Mouse (Mus musculus) hindbrain, embryonic 15.5 days (tissue): ENCODE measurements around the gene March6. TPM values are rescaled to one million over a fixed set of nuclear protein-coding genes. Genes with fewer than 3 reads are reported as not detected.

Experiments used
- ATAC-seq: fragments of 200-750 bp; cut with Nextera tagmentation; 2 replicates; pipeline ENCODE4 v1.8.0; 2017; ENCODE audit warnings: low read depth, moderate number of reproducible peaks, moderate TSS enrichment; ENCODE audit not compliant: low FRiP score
- H3K27ac ChIP-seq: fragments of 300-500 bp; sonication (generic); replicated peaks from 2 replicates; pipeline ENCODE4 v1.5.1; 2015; ENCODE audit warnings: mild to moderate bottlenecking, inconsistent platforms
- H3K27me3 ChIP-seq: fragments of 300-500 bp; sonication (generic); 2 replicates; pipeline ENCODE4 v1.6.1; 2015; ENCODE audit warnings: control low read depth, inconsistent platforms
- H3K36me3 ChIP-seq: fragments of 300-500 bp; sonication (generic); 2 replicates; pipeline ENCODE4 v1.6.1; 2015; ENCODE audit warnings: control low read depth, inconsistent platforms
- H3K4me1 ChIP-seq: fragments of 300-500 bp; sonication (generic); replicated peaks from 2 replicates; pipeline ENCODE4 v1.6.1; 2015; ENCODE audit warnings: control low read depth, inconsistent platforms
- H3K4me2 ChIP-seq: fragments of 300-500 bp; sonication (generic); 2 replicates; pipeline ENCODE4 v1.6.1; 2015; ENCODE audit warnings: moderate library complexity, mild to moderate bottlenecking, inconsistent platforms
- H3K4me3 ChIP-seq: fragments of 300-500 bp; sonication (generic); 2 replicates; pipeline ENCODE4 v1.5.1; 2015; ENCODE audit warnings: mild to moderate bottlenecking, inconsistent platforms
- H3K9ac ChIP-seq: fragments of 300-500 bp; sonication (generic); 2 replicates; pipeline ENCODE4 v1.6.1; 2015; ENCODE audit warnings: inconsistent platforms
- H3K9me3 ChIP-seq: fragments of 300-500 bp; sonication (generic); 2 replicates; pipeline ENCODE4 v1.6.1; 2016; ENCODE audit warnings: control low read depth, inconsistent platforms
- WGBS: fragments of 180-500 bp; shearing (Covaris S2); methylation state at CpG from one replicate; pipeline ENCODE4 v1.1.7; 2015; 5-methylcytosine and 5-hydroxymethylcytosine counted together
- polyA plus RNA-seq: library from polyadenylated mRNA; unstranded; fragments of >200 nt; fragmentation: Nextera tagmentation; extraction: Ambion mirVana; gene quantifications from 2 replicates; pipeline ENCODE4 v1.2.1, GENCODE M21; 2015

Gene March6
- polyA plus RNA-seq, 1 experiment from 2014 or later = 75.5 TPM

- Histone ChIP-seq H3K4me3 (no peak overlapping the region), H3K9ac (no peak overlapping the region), H3K4me1 (no peaks in the 10 kb centered on the region), H3K27ac (no peak overlapping the region), H3K36me3 (peaks cover 29% of the 10 kb centered on the region), H3K27me3 (no peaks in the 10 kb centered on the region), H3K4me2 (no peak overlapping the region), H3K9me3 (no peaks in the 10 kb centered on the region)
- 86% methylated on average over 1 of the region's 1 CpGs for WGBS
- no peak for ATAC-seq
These were observed 28.5 kb downstream of the March6 start for GRCm38 (mm10) chr15:31502313-31502712.

DNA sequence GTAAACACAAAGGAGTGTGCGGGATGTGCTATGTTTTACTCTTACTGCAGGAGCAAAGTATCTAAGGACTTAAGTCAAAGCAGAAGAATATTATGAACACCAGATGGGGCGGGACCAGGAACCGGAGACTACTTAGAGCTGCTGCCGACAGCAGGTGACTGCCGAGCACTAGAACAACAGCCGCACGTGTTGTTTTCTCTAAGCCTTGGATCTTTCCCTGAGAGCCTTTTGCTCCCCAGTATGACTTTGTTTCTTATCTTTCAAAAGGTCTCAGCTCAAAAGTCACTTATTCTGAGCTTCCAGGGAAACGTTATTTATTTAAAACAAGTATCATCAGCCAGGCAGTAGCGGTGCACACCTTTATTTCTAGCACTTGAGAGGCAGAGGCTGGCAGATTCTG, 36.0 kb downstream of the March6 start:
- Histone ChIP-seq H3K27ac (no peak overlapping the region), H3K4me3 (no peak overlapping the region), H3K4me1 (no peaks in the 10 kb centered on the region), H3K27me3 (no peaks in the 10 kb centered on the region), H3K36me3 (peaks cover 47% of the 10 kb centered on the region), H3K9me3 (no peaks in the 10 kb centered on the region), H3K9ac (no peak overlapping the region), H3K4me2 (no peak overlapping the region)
- no peak for ATAC-seq
- WGBS = 91% methylated on average over 9 of the region's 9 CpGs

GRCm38 (mm10) chr15:31494310-31494709, 36.5 kb downstream of the March6 start:
- H3K9me3 ChIP-seq = no peaks in the 10 kb centered on the region
- H3K27ac ChIP-seq = no peak overlapping the region
- ATAC-seq = no peak
- no peak overlapping the region for H3K9ac ChIP-seq
- H3K27me3 ChIP-seq = no peaks in the 10 kb centered on the region
- no peaks in the 10 kb centered on the region for H3K4me1 ChIP-seq
- no peak overlapping the region for H3K4me2 ChIP-seq
- 75% methylated on average over 3 of the region's 3 CpGs for WGBS
- H3K4me3 ChIP-seq = no peak overlapping the region
- peaks cover 51% of the 10 kb centered on the region for H3K36me3 ChIP-seq

- ATAC-seq = no peak
- Histone ChIP-seq H3K4me1 (no peaks in the 10 kb centered on the region), H3K9ac (no peak overlapping the region), H3K36me3 (peaks cover 41% of the 10 kb centered on the region), H3K4me3 (no peak overlapping the region), H3K9me3 (no peaks in the 10 kb centered on the region), H3K4me2 (no peak overlapping the region), H3K27me3 (no peaks in the 10 kb centered on the region), H3K27ac (no peak overlapping the region)
- WGBS = 53% methylated on average over 2 of the region's 2 CpGs
These were observed 43.4 kb downstream of the March6 start for GRCm38 (mm10) chr15:31487407-31487806.

GRCm38 (mm10) chr15:31476678-31477077, 54.2 kb downstream of the March6 start:
- H3K4me2 ChIP-seq = no peak overlapping the region
- H3K36me3 ChIP-seq = peaks cover 65% of the 10 kb centered on the region
- no peak overlapping the region for H3K4me3 ChIP-seq
- no peaks in the 10 kb centered on the region for H3K4me1 ChIP-seq
- H3K9ac ChIP-seq = no peak overlapping the region
- no peaks in the 10 kb centered on the region for H3K9me3 ChIP-seq
- WGBS = 100% methylated on average over 1 of the region's 1 CpGs
- no peak overlapping the region for H3K27ac ChIP-seq
- no peak for ATAC-seq
- no peaks in the 10 kb centered on the region for H3K27me3 ChIP-seq

DNA sequence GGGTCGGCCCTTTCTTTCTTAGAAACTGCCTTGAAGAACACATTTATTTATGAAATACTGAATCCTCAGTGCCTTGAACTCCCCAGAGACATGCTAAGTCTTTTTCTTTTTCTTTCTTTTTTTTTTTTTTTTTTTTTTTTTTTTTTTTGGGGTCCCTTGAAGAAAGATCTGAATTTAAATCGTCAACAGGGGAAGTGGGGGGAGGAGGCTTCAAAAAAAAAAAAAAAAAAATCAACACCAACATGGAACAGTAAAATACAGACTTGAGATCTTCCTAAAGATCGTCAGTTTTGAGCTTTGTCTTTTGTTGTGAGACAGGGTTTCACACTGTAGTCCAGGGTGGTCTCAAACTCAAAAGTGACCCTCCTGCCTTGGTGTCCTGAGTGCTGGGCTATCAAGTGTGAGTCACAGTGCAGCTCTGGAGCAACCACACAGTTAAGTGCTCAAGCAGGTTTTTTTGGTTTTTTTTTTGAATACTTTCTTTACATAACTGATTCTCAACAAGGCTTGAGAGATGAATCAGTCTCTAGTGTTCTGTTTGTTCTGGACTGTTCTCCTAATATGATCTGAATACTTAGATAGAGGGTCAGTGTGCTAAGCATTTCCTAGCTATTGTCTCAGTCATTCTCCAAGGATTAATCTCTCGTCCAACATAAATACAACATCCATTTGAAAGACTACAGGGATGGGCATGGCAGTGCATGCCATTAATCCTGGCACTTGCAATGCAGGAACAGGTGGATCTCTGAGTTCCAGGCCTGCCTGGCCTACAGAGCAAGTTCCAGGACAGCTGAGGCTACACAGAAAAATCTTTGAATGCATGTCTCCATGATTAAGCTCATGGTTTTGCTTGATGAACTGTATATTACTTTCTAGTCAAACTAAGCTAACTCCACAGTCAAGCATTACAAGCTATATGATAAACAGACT, 57.9 kb downstream of the March6 start:
- no peak overlapping the region for H3K4me2 ChIP-seq
- no peaks in the 10 kb centered on the region for H3K27me3 ChIP-seq
- no peaks in the 10 kb centered on the region for H3K9me3 ChIP-seq
- no peaks in the 10 kb centered on the region for H3K4me1 ChIP-seq
- no peak overlapping the region for H3K27ac ChIP-seq
- no peak overlapping the region for H3K9ac ChIP-seq
- 75% methylated on average over 4 of the region's 4 CpGs for WGBS
- peaks cover 34% of the 10 kb centered on the region for H3K36me3 ChIP-seq
- ATAC-seq = no peak
- H3K4me3 ChIP-seq = no peak overlapping the region

DNA sequence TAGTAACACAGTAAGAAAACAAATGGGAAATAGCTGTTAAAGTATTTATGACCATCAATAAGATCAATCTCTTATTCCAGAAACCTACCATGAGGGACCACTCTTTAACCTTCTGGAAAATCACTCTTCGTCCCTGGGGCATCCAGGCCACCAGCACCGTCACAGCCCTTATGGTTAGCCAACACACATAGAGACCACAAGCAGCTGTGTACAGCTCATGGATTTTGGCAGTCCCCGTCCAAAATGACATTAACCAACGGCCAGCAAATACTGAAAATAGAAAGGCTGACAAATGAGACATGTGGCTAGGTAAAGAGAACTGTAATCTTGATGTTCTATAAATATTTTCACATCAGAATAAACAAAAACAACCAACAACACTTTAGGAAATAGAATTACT, 59.3 kb downstream of the March6 start:
- no peak overlapping the region for H3K4me2 ChIP-seq
- no peaks in the 10 kb centered on the region for H3K9me3 ChIP-seq
- no peaks in the 10 kb centered on the region for H3K27me3 ChIP-seq
- no peak overlapping the region for H3K9ac ChIP-seq
- no peak overlapping the region for H3K4me3 ChIP-seq
- no peak overlapping the region for H3K27ac ChIP-seq
- peaks cover 34% of the 10 kb centered on the region for H3K36me3 ChIP-seq
- no peaks in the 10 kb centered on the region for H3K4me1 ChIP-seq
- no peak for ATAC-seq
- WGBS = 83% methylated on average over 4 of the region's 4 CpGs

DNA sequence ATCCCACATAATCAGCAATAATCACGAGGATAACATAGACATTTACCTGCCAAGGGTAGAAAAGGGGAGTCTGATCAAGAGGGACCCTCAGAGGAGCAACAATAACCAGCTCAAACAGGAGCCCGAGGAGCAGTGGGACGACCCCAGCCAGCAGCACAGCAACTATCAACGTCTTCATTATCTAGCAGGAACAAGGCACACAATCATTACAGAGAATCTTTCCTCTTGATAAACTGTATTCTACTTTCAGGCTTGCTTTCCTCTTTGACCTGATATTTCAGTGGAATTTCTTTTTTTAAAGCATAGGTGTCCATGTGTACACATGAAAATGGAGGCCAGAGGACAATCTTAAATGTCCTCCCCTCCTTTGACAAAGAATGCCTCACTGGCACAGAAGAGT, 61.4 kb downstream of the March6 start:
- ATAC-seq = no peak
- Histone ChIP-seq H3K9me3 (no peaks in the 10 kb centered on the region), H3K27ac (no peak overlapping the region), H3K4me1 (no peaks in the 10 kb centered on the region), H3K27me3 (no peaks in the 10 kb centered on the region), H3K4me2 (no peak overlapping the region), H3K4me3 (no peak overlapping the region), H3K9ac (no peak overlapping the region), H3K36me3 (peaks cover 40% of the 10 kb centered on the region)
- WGBS = 85% methylated on average over 4 of the region's 4 CpGs

DNA sequence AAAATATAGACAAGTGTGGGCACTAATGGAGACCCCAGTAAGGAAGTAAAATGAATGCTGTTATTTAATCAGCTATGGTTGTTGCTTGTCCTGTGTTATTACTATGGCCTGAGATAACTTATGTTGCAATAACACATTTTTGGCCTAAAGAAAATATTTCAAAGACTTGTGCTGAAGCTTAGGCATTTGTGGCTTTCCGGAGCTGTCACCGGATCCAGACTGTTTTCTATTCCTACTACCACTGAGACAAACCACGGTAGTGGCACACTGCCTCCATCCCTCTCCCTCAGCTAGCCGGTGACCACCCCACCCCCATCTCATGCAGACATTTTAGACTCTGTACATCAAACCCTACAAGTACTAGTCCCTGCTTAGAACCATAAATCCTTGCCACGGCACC, 62.0 kb downstream of the March6 start:
- peaks cover 43% of the 10 kb centered on the region for H3K36me3 ChIP-seq

DNA sequence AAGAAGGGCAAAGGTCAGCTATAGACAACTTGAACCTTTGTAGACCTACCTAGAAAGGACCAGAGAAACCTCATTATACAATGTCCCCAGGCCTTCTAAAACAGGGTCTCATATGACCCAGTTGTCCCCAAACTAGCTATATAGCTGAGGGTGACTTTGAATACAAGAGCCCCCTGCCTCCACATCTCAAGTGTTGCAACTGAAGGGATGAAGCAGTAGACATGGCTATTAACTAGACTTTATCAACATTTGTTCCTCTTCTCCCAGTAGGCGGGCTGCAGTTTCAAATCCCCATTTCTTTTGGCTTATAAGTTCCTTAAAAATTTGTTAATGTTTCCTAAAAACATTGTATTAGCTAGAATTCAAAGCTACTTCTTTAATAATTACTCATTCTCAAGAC, 64.1 kb downstream of the March6 start:
- Histone ChIP-seq H3K4me3 (no peak overlapping the region), H3K4me1 (no peaks in the 10 kb centered on the region), H3K36me3 (peaks cover 58% of the 10 kb centered on the region), H3K9me3 (no peaks in the 10 kb centered on the region), H3K27me3 (no peaks in the 10 kb centered on the region), H3K9ac (no peak overlapping the region), H3K4me2 (no peak overlapping the region), H3K27ac (no peak overlapping the region)
- WGBS = 97% methylated on average over 1 of the region's 1 CpGs
- ATAC-seq = no peak

More for the DNA sequence above, 62.0 kb downstream of the March6 start:
- H3K4me1 ChIP-seq = no peaks in the 10 kb centered on the region
- H3K4me2 ChIP-seq = no peak overlapping the region
- no peak for ATAC-seq
- H3K9me3 ChIP-seq = no peaks in the 10 kb centered on the region
- H3K27ac ChIP-seq = no peak overlapping the region
- no peak overlapping the region for H3K9ac ChIP-seq
- no peak overlapping the region for H3K4me3 ChIP-seq
- H3K27me3 ChIP-seq = no peaks in the 10 kb centered on the region
- WGBS = 89% methylated on average over 5 of the region's 5 CpGs

GRCm38 (mm10) chr15:31466295-31466694, 64.6 kb downstream of the March6 start:
- H3K27ac ChIP-seq = no peak overlapping the region
- H3K36me3 ChIP-seq = peaks cover 63% of the 10 kb centered on the region
- no peak overlapping the region for H3K4me3 ChIP-seq
- H3K4me2 ChIP-seq = no peak overlapping the region
- H3K4me1 ChIP-seq = no peaks in the 10 kb centered on the region
- H3K9me3 ChIP-seq = no peaks in the 10 kb centered on the region
- H3K9ac ChIP-seq = no peak overlapping the region
- no peaks in the 10 kb centered on the region for H3K27me3 ChIP-seq
- 94% methylated on average over 5 of the region's 5 CpGs for WGBS
- no peak for ATAC-seq

GRCm38 (mm10) chr15:31465806-31466205, 65.0 kb downstream of the March6 start:
- Histone ChIP-seq H3K4me3 (no peak overlapping the region), H3K27me3 (no peaks in the 10 kb centered on the region), H3K4me2 (no peak overlapping the region), H3K9ac (no peak overlapping the region), H3K36me3 (peaks cover 68% of the 10 kb centered on the region), H3K27ac (no peak overlapping the region), H3K4me1 (no peaks in the 10 kb centered on the region), H3K9me3 (no peaks in the 10 kb centered on the region)
- ATAC-seq = no peak
- 100% methylated on average over 2 of the region's 2 CpGs for WGBS

DNA sequence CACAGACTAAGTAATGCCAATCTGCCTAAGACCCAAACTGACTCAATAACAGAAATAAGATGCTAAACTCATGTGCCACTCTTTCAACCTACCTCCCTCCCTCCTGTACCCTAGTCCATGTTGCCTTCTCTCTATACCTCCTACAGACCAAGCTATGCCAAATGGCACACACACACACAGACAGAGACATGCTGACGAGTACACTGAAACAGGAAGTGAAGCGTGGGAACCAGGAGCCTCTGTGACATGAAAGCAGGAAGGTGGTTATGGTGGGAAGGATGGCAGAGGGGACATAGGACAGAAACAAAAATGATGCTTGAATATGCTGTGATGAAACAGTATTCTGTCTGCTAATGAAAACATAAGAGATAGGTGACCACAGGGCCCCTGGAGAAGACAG, 70.3 kb downstream of the March6 start:
- WGBS = 81% methylated on average over 2 of the region's 2 CpGs
- H3K36me3 ChIP-seq = peaks cover 78% of the 10 kb centered on the region
- no peaks in the 10 kb centered on the region for H3K4me1 ChIP-seq
- H3K27ac ChIP-seq = no peak overlapping the region
- no peak overlapping the region for H3K4me3 ChIP-seq
- no peak overlapping the region for H3K9ac ChIP-seq
- no peaks in the 10 kb centered on the region for H3K9me3 ChIP-seq
- H3K4me2 ChIP-seq = no peak overlapping the region
- H3K27me3 ChIP-seq = no peaks in the 10 kb centered on the region
- no peak for ATAC-seq
